Mouse (Mus musculus) lung, postnatal 0 days (tissue): ENCODE results near the gene Mcee.
A peak's percentile ranks its signal among the peaks of the same experiment; 100 is the strongest.

Experiments used
- CTCF ChIP-seq: IDR thresholded peaks from 2 replicates; pipeline ENCODE4 v1.5.1; 2016; ENCODE audit warnings: antibody characterized with exemption, mild to moderate bottlenecking
- EP300 ChIP-seq: IDR thresholded peaks from 2 replicates; pipeline ENCODE4 v1.6.1; 2016; ENCODE audit warnings: antibody characterized with exemption, mild to moderate bottlenecking, control low read depth

GRCm38 (mm10) chr7:64349147-64349861, 43.1 kb upstream of the Mcee start:
- TF ChIP-seq CTCF (peak; percentile 13; the same call in 1 of the 2 replicates), EP300 (no peak)
